Mouse (Mus musculus) embryo, embryonic 11 days (tissue): Measurements from ENCODE around the gene Tspan12.
A peak's percentile ranks its signal among the peaks of the same experiment; 100 is the strongest.
"Not testable (repeated sequence)": the region's sequence is repeated elsewhere in the genome, so short reads cannot be mapped to it uniquely, and the experiment has no call there.

Source experiments
- DNase-seq: peaks from one replicate; pipeline ENCODE4 v3.0.0-alpha.2; 2015

The Tspan12 gene

GRCm38 (mm10) chr6:21852344-21852785 is at the start of gene Tspan12:
Tspan12 (minus strand) TSS chr6:21852515.
- DNase-seq: no peak

GRCm38 (mm10) chr6:21894451-21894850 is 42.1 kb upstream of the Tspan12 start:
- DNase-seq: peak; percentile 63

GRCm38 (mm10) chr6:21889101-21889500 is 36.8 kb upstream of the Tspan12 start:
- DNase-seq: no peak

- not testable (repeated sequence) for DNase-seq
Measured at GRCm38 (mm10) chr6:21887971-21888370, 35.7 kb upstream of the Tspan12 start.

- DNase-seq: no peak
Measured at GRCm38 (mm10) chr6:21879496-21879895, 27.2 kb upstream of the Tspan12 start.

GRCm38 (mm10) chr6:21867310-21867709 is 15.0 kb upstream of the Tspan12 start:
- DNase-seq: no peak

GRCm38 (mm10) chr6:21864179-21864578 is 11.9 kb upstream of the Tspan12 start:
- DNase-seq: no peak

GRCm38 (mm10) chr6:21863561-21863960 is 11.2 kb upstream of the Tspan12 start:
- DNase-seq: no peak

- DNase-seq: no peak
Measured at GRCm38 (mm10) chr6:21861316-21861715, 9.0 kb upstream of the Tspan12 start.

- DNase-seq: peak; percentile 50
Measured at GRCm38 (mm10) chr6:21857843-21858242, 5.5 kb upstream of the Tspan12 start.

- DNase-seq: no peak
Measured at GRCm38 (mm10) chr6:21855921-21856320, 3.6 kb upstream of the Tspan12 start.

GRCm38 (mm10) chr6:21853342-21853741 is 1.0 kb upstream of the Tspan12 start:
- DNase-seq: peak; percentile 44

- DNase-seq: peak; percentile 90
Measured at GRCm38 (mm10) chr6:21851596-21852343, 545 bp downstream of the Tspan12 start.

GRCm38 (mm10) chr6:21851346-21851595 is 1.0 kb downstream of the Tspan12 start:
- no peak for DNase-seq

- DNase-seq: peak; percentile 44
Measured at GRCm38 (mm10) chr6:21850526-21851345, 1.6 kb downstream of the Tspan12 start.

- DNase-seq: no peak
Measured at GRCm38 (mm10) chr6:21848808-21849207, 3.5 kb downstream of the Tspan12 start.

- peak; percentile 44 for DNase-seq
Measured at GRCm38 (mm10) chr6:21839976-21840775, 12.1 kb downstream of the Tspan12 start.

- DNase-seq: no peak
Measured at GRCm38 (mm10) chr6:21839244-21839814, 13.0 kb downstream of the Tspan12 start.

GRCm38 (mm10) chr6:21833531-21833930 is 18.8 kb downstream of the Tspan12 start:
- DNase-seq: no peak

- no peak for DNase-seq
Measured at GRCm38 (mm10) chr6:21831871-21832270, 20.4 kb downstream of the Tspan12 start.

- no peak for DNase-seq
Measured at GRCm38 (mm10) chr6:21830931-21831330, 21.4 kb downstream of the Tspan12 start.

GRCm38 (mm10) chr6:21829930-21830329 is 22.4 kb downstream of the Tspan12 start:
- no peak for DNase-seq

- no peak for DNase-seq
Measured at GRCm38 (mm10) chr6:21828437-21828836, 23.9 kb downstream of the Tspan12 start.
